Mouse (Mus musculus): Measurements from ENCODE around the gene Edrf1.

- no peak for TF ChIP-seq EP300 (IDR thresholded peaks at IDR 0.05; ENCODE audit: insufficient read depth, low read depth, low read length)
- no peak for TF ChIP-seq POLR2A (IDR thresholded peaks at IDR 0.05; ENCODE audit: insufficient read depth, low read depth, low read length)
These were observed 498 bp upstream of the Edrf1 start for GRCm38 (mm10) chr7:133636738-133637352.
